11 mouse cellular contexts compared by ENCODE assay signal in genomic region chr1:23264251-23264650, GRCm38 (mm10).
DNase-seq lines count a peak whose midpoint lies in the region; ATAC-seq and TF ChIP-seq lines count a peak whose summit lies in the region.
"Had no signal": no experiment of that assay in that cellular context is flagged by ENCODE, and none has a peak within 500 bp of the region (broad histone marks: within the 10 kb centered on the region; RNA-seq: fewer than 3 reads in every experiment).

No protein-coding gene starts in this region.

- no peaks in the 10 kb centered on the region for H3K27me3 ChIP-seq in heart, embryonic 15.5 days
- H3K27me3 ChIP-seq in forebrain, embryonic 10.5 days (ENCODE audit: poor library complexity, severe bottlenecking), result no peaks in the 10 kb centered on the region

- no peak for TF ChIP-seq CTCF in left cerebral cortex, adult 2 months (IDR thresholded peaks at IDR 0.05)

- no peaks in the 10 kb centered on the region for H3K36me3 ChIP-seq in heart, embryonic 15.5 days
- H3K36me3 ChIP-seq in forebrain, embryonic 10.5 days (replicated peaks), result peaks cover 12% of the 10 kb centered on the region

- 0 out of 2 replicates have a peak overlapping the region, but pooled peaks have one; percentile 7 for H3K4me3 ChIP-seq in heart, embryonic 15.5 days
- no peak overlapping the region for H3K4me3 ChIP-seq in left cerebral cortex, adult 2 months
- H3K4me3 ChIP-seq in forebrain, embryonic 10.5 days, result no peak overlapping the region

- no peak for ATAC-seq in heart, embryonic 15.5 days (replicated peaks; ENCODE audit: insufficient number of reproducible peaks, insufficient read depth, low FRiP score, low read depth)

- peaks cover 24% of the 10 kb centered on the region for H3K4me1 ChIP-seq in heart, embryonic 15.5 days (replicated peaks)
- H3K4me1 ChIP-seq in forebrain, embryonic 10.5 days, result peaks cover 14% of the 10 kb centered on the region

- peak overlapping the region; percentile 56 for H3K27ac ChIP-seq in heart, embryonic 15.5 days
- H3K27ac ChIP-seq in left cerebral cortex, adult 2 months, result peak overlapping the region; percentile 12; the same call in 1 of the 2 replicates
- H3K27ac ChIP-seq in forebrain, embryonic 10.5 days, result no peak overlapping the region

- no peaks in the 10 kb centered on the region for H3K9me3 ChIP-seq in heart, embryonic 15.5 days (replicated peaks)
- H3K9me3 ChIP-seq in forebrain, embryonic 10.5 days, result no peaks in the 10 kb centered on the region

- no peak overlapping the region for H3K9ac ChIP-seq in heart, embryonic 15.5 days

- WGBS in heart, embryonic 15.5 days, result 30% methylated on average over 3 of the region's 3 CpGs
- 77% methylated on average over 3 of the region's 3 CpGs for WGBS in forebrain, embryonic 10.5 days

- no peak for DNase-seq in heart, postnatal 25 days (ENCODE audit: low spot score)
- DNase-seq in left cerebral cortex, adult 2 months (ENCODE audit: extremely low spot score in 1 of 2, low spot score in 2 of 2), result no peak
- no peak for DNase-seq in left cerebral cortex, adult 8-10 months (ENCODE audit: low spot score in 2 of 2)
- peak; percentile 78 for DNase-seq in brain, adult 2 months (ENCODE audit: low read depth, low spot score)
- DNase-seq in left cerebral cortex, postnatal 36 days (ENCODE audit: low spot score in 2 of 2), result peak; percentile 19 to 36
- DNase-seq in forebrain, embryonic 10.5 days (ENCODE audit: extremely low spot score, low spot score), result no peak
- DNase-seq: adrenal gland, postnatal 25 days; cerebellum, adult 2 months; gastrocnemius, postnatal 36 days; retina, postnatal 1 day had no signal

- H3K4me2 ChIP-seq in heart, embryonic 15.5 days, result peak overlapping the region; percentile 35

- intact Hi-C loops in heart, postnatal 25 days (cut with DNase I), result loop anchor here (10.0 kb wide), 1 partner anchor 121 kb away; no protein-coding TSS in a partner anchor
- intact Hi-C loops in left cerebral cortex, adult 2 months (cut with DNase I), result no loop called here
- intact Hi-C loops in left cerebral cortex, postnatal 36 days (cut with DNase I), result no loop called here

Comparison
In these comparisons a context has a peak if more than half of its experiments do, and no peak if none do; other contexts are left out.
1. DNase-seq: peak in brain, adult 2 months (single experiment) and left cerebral cortex, postnatal 36 days (2 of 2); none in heart, postnatal 25 days (single experiment), left cerebral cortex, adult 2 months (0 of 2), left cerebral cortex, adult 8-10 months (0 of 2) and forebrain, embryonic 10.5 days (single experiment).